Mouse (Mus musculus): ENCODE results near the gene Zfp428.
A peak's percentile ranks its signal among the peaks of the same experiment; 100 is the strongest.
"Not testable (repeated sequence)": the region's sequence is repeated elsewhere in the genome, so short reads cannot be mapped to it uniquely, and the experiment has no call there.

Zfp428 gene

DNA sequence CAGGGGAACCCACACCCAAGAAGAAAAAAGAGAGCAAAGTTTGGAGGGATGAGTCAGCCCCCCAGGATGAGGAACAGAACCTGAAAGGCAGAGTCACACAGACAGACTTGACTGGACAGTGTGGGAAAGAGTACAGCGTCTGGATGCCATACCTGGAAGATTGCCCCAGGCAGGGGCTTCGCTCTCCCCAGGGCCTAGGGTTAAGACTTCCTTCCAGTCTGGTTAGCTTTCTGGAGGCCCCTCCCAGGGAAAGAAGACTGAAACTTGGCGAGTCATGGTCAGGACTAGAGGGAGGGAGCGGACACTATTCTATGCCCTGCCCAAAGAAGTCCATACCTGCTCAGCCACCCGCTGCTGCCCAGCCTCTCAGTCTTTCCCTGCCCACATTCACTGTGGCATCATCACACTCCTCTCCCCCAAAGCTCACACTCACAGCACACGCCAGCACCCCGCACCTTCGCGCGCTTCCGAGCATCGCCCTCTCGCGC lies 25.8 kb upstream of the Zfp428 start:
- DNase-seq (ENCODE audit: low read depth): no peak

DNA sequence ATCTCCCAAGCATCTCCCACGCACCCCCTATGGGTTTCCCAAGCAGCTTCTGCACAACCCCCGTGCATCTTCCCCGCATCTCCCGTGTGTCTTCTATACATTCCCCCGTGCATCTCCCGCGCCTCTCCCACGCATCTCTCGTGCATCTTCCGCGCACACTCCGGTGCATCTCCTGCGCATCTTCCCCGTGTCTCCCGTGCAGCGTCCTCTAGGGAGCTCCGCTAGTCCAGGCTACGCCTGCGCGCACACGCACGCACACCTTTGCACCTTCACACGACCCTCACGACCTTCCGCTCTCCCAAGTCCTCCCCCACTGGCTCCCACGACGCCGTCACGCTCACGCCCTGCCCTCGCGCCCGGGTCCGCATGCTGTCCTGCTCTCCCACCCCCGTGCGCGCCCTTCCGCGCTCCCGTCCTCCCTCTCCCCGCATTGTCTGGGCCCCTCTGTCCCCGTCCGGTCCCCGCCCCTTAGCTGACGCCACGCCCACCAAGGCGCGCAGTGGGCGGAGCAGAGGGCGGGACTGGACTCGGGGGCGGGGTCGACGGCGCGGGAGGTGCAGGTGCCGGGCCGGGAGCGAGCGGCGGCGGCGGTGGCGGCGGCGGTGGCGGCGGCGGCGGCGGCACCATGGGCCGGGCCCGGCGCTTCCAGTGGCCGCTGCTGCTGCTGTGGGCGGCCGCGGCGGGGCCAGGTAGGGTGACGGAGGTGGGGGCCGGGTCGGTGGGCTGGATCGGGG lies 25.2 kb upstream of the Zfp428 start, which contains the start of gene Cadm4:
Gene Cadm4, plus strand, starts transcription at position 550 of the 734 bp plus-strand sequence.
- DNase-seq (ENCODE audit: low read depth): no peak

- no peak for DNase-seq (ENCODE audit: low read depth)
Observed at GRCm38 (mm10) chr7:24482208-24483020, 24.4 kb upstream of the Zfp428 start.

DNA sequence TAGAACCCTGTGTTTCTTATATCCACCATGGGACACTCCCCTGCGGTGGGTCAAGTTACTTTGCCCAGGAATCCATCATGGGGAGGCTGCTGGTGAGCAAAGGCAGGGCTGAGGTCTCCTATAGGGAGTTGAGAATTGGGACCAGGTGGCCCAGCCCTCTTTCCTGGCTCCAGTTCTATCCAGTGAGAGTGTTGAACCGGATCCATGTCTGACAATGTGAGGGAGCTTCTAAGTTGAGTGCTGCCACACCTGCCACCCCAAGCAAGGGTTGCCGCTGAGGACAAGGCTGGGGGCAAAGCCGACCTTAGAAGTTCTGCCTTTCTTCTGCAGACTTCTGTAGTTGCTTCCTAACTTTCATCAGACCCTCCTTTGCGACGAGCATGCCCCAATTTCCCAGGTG lies 23.5 kb upstream of the Zfp428 start:
- DNase-seq (ENCODE audit: low read depth): not testable (repeated sequence)

GRCm38 (mm10) chr7:24485481-24485880 lies 21.3 kb upstream of the Zfp428 start:
- DNase-seq (ENCODE audit: low read depth): no peak

- DNase-seq (ENCODE audit: low read depth): no peak
Observed at GRCm38 (mm10) chr7:24486654-24487130, 20.1 kb upstream of the Zfp428 start.

GRCm38 (mm10) chr7:24487403-24487802 lies 19.4 kb upstream of the Zfp428 start:
- no peak for DNase-seq (ENCODE audit: low read depth)

- no peak for DNase-seq (ENCODE audit: low read depth)
Observed at GRCm38 (mm10) chr7:24488303-24488702, 18.5 kb upstream of the Zfp428 start.

GRCm38 (mm10) chr7:24499856-24500577 lies 6.8 kb upstream of the Zfp428 start:
- no peak for DNase-seq (ENCODE audit: low read depth)

DNA sequence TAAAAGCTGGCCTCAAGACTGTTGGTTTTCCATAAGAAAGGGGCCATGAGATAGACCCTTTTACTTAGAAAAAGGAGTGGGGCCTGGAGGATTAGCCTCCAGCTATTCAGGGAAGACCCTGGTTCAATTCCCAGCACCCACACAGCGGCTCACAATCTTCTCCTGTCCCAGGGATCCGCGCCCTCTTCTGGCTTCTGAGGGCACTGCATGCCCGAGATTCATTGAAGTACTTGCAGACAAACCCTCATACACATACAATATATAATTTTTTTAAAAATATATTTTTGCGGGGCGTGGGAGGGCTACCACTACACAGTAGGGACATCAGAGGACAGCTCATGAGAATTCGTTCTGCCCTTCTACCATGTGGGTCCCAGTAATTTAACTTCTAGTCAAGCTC lies 5.9 kb upstream of the Zfp428 start:
- peak; percentile 52 for DNase-seq (ENCODE audit: low read depth)

DNA sequence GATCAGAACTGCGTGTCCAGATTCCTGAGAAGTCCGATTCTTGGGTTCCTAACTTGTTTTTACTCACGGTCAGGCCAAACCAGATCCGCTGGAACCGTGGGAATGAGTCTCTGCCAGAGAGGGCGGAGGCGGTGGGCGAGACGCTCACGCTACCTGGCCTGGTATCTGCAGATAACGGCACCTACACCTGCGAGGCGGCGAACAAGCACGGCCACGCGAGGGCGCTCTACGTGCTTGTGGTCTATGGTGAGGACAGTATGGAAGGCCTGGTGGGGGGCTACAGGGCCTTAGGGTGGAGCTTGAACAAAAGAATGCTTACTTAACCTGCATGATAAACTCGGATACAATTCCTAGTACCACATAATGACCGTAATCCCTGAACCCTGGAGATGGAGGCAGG lies 5.3 kb upstream of the Zfp428 start:
- no peak for DNase-seq (ENCODE audit: low read depth)

DNA sequence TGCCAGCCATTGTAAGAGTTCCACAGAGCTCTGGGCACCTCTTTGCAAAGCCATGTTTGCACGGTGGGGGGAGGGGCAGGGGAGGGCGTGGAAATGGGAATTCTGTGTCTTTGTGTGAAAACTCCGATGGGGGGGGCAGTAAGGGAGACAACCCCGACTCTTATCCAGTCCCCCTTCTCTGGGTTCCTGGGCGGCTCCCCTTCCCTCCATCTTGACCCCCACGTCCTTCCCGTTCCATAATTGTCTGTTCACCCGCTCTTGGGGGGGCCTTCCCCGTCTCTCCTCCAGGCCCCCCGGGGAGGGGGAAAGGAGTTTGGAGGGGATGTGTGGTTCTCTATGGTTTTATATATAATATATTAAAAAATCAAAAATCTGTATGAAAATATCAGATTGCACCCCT lies 2.8 kb upstream of the Zfp428 start:
- DNase-seq (ENCODE audit: low read depth): no peak

DNA sequence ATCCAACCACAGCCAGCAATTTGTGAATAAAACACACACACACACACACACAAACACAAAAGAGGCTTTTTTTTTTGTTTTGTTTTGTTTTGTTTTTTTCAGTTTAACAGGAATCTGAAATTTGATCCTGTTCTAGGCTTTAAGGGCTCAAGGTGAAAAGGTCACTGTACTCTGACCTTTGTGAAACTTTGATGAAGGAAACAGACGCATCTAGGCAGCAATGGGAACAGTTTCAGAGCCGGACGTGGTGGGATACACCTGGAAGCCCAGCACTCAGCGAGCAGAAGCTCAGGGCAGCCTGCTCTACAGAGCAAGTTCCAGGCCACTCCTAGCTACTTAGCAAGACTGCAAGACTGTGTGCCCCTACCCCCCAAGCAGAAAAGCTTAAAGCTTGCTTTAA lies 1.9 kb upstream of the Zfp428 start:
- DNase-seq (ENCODE audit: low read depth): no peak

- no peak for DNase-seq (ENCODE audit: low read depth)
Observed at GRCm38 (mm10) chr7:24505447-24506064, 1.2 kb upstream of the Zfp428 start.

DNA sequence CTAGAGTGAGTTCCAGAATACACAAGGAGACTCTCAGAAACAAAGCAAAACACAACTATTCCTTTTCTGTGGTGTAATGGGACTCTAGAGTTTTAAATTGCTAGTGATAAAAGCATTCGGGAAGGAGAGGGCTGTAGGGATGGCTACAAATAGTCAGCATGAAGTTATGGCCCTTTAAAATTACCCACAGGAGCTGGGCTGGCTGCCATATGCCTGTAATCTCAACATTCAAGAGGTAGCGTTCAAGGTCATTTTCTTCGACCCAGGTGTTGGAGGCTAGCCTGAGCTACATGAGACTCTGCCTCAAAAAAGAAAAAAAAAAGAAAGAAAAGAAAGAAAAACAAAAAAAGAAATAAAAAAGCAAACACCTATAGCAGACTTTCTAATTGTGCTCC lies 744 bp upstream of the Zfp428 start:
- DNase-seq (ENCODE audit: low read depth): peak; percentile 52

DNA sequence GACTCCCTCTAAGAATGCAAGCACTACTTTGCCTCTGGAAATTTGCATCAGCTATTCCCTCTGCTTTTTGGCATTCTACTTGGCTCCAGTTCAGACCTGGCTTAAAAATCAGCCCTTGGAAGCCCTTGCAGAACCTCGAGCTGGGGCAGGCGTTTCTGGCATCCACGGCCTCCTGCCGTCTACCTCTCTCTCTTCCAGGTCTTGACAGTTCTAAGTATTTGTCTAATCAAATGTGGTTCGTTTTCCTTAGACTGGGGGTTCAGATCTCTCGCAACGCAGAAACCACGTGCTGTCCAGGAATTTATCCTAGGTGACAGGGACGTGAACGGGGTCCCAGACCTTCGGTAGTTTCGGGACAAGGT lies 349 bp upstream of the Zfp428 start:
- no peak for DNase-seq (ENCODE audit: low read depth)

DNA sequence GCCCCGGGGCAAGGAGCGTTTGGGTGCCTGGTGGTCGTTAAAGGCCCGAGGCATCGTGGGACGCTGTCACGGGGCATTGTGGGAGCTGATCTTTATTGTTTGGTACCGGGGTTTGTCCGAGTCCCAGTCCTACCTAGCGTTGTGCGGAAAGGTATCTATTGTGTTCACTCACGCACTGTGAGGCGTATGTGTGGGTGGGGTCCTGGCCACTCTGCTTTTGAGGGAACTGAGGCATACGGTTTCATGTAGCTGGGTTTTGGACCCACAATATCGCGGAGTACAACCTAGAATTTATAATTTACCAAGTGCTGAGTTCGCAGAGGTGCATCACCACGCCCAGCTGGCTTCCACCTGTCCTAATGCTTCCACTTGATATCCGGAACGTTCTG lies 914 bp downstream of the Zfp428 start:
- DNase-seq (ENCODE audit: low read depth): peak; percentile 28

DNA sequence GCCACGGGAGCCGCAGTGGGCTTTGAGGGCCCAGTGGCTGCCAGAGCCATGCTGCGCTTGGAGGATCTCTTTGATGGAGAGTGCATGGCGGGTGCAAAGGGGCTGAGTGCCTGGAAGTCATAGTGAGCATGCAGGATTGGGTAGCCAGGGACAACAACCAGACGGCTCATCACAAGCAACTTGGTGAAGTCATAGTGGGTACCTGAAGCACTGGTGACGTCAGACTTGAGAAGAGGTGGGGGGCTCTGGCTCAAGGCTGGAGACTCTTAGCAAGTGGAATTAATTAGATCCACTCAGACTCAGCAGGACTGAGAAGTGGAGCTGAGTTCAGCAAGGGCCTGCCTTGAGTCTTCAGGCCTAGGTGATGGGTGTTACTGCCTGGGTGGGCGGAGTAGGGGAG lies 5.5 kb downstream of the Zfp428 start, which contains the start of gene AC161166.1:
Gene AC161166.1, minus strand, starts transcription at position 101 of the 400 bp plus-strand sequence.
- no peak for DNase-seq (ENCODE audit: low read depth)

DNA sequence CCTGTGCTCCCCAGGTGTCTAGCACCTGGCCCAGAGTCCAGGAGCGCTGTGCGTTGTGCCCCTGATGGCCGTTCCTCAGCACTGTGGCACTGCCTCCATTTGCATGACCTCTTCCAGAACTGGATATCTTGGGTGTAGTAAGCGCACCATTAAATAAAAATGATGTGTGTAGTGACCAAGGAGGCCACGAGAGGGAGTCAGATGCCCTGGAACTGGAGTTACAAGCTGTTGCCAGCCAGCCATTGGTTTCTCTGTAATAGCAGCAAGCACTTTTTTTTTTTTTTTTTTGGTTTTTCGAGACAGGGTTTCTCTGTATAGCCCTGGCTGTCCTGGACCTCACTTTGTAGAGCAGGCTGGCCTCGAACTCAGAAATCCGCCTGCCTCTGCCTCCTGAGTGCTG lies 9.5 kb downstream of the Zfp428 start:
- DNase-seq (ENCODE audit: low read depth): peak; percentile 49

DNA sequence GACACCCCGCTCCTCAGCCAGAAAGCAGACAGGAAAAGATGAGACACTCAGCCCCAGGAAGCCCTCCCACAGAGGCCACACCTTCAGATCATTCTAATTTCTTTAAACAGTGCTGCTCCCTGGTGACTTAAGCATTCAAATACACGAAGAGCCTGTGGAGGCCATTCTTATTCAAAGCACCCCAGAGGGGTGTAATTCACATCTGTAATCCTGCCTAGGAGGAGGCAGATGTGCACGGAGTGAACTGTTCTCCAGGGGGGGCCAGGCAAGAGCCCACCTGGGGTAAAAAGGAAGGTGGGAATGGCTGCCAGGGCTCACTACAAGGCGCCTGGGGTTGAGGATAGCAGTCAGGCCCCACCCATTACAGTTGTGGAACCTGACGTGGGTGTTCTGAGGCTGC lies 10.3 kb downstream of the Zfp428 start:
- DNase-seq (ENCODE audit: low read depth): peak; percentile 28

DNA sequence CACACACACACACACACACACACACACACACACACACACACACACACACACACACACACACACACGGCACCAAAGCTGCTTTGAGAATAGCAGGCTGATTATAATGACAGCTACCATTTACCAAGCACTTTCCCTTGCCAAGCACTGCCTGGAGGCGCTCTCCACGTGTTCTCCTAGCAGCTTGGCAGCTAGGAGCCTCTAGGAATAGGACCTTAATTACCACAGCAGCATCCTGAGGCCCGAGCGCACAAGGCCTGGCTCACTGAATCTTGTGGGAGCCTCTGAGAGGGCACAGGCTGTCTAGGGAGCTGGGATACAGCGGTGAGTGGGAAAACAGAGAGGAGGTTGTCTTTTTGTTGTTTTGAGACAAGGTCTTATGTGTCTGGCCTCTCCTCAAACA lies 10.8 kb downstream of the Zfp428 start:
- DNase-seq (ENCODE audit: low read depth): no peak

DNA sequence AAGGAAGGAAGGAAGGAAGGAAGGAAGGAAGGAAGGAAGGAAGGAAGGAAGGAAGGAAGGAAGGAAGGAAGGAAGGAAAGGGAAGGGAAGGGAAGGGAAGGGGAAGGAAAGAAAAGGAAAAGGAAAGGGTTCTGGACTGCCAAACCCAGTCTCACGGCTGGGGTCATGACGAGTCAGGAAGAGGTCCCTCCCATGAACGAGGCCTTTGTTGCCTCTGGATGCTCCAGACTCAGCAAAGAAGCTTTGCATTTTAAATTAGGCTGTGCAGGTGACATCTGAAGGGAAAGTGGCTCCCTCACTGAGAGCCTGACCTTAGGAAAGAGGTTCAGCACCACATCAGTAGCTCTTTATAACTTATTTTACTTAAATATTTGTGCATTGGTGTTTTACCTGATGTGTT lies 12.3 kb downstream of the Zfp428 start:
- no peak for DNase-seq (ENCODE audit: low read depth)
